Mouse (Mus musculus): Measurements from ENCODE around the gene Utp4.
"Not testable (repeated sequence)": the region's sequence is repeated elsewhere in the genome, so short reads cannot be mapped to it uniquely, and the experiment has no call there.

The Utp4 gene

GRCm38 (mm10) chr8:106893481-106894156, at the start of gene Utp4:
Gene Utp4 (plus strand): TSS chr8:106893636.
- in situ Hi-C loops (cut with MboI, MseI) = no loop called here

- in situ Hi-C loops (cut with MboI, MseI) = no loop called here
Measured at GRCm38 (mm10) chr8:106850034-106850433, 43.4 kb upstream of the Utp4 start.

- in situ Hi-C loops (cut with MboI, MseI) = no loop called here
Measured at GRCm38 (mm10) chr8:106854534-106855241, 38.7 kb upstream of the Utp4 start.

GRCm38 (mm10) chr8:106855242-106855562, 38.2 kb upstream of the Utp4 start:
- in situ Hi-C loops (cut with MboI, MseI) = no loop called here

- in situ Hi-C loops (cut with MboI, MseI) = no loop called here
Measured at GRCm38 (mm10) chr8:106862845-106863244, 30.6 kb upstream of the Utp4 start.

GRCm38 (mm10) chr8:106865354-106865753, 28.1 kb upstream of the Utp4 start:
- in situ Hi-C loops (cut with MboI, MseI) = no loop called here

GRCm38 (mm10) chr8:106870051-106870450, 23.4 kb upstream of the Utp4 start, which contains the start of gene Has3:
Gene Has3 (plus strand): TSS chr8:106870242.
- in situ Hi-C loops (cut with MboI, MseI) = loop anchor here in 1 of 2 experiments (5.0 kb wide), 1 partner anchor 677 kb away; no protein-coding TSS in a partner anchor

- in situ Hi-C loops (cut with MboI, MseI) = loop anchor here in 1 of 2 experiments (5.0 kb wide), 1 partner anchor 677 kb away; no protein-coding TSS in a partner anchor
Measured at GRCm38 (mm10) chr8:106870537-106871327, 22.7 kb upstream of the Utp4 start.

- in situ Hi-C loops (cut with MboI, MseI) = loop anchor here in 1 of 2 experiments (5.0 kb wide), 1 partner anchor 676 kb away; no protein-coding TSS in a partner anchor
Measured at GRCm38 (mm10) chr8:106871328-106871926, 22.0 kb upstream of the Utp4 start.

- in situ Hi-C loops (cut with MboI, MseI) = loop anchor here in 1 of 2 experiments (5.0 kb wide), 1 partner anchor 675 kb away; no protein-coding TSS in a partner anchor
Measured at GRCm38 (mm10) chr8:106871931-106872371, 21.5 kb upstream of the Utp4 start.

GRCm38 (mm10) chr8:106872454-106873034, 20.9 kb upstream of the Utp4 start:
- in situ Hi-C loops (cut with MboI, MseI) = loop anchor here in 1 of 2 experiments (5.0 kb wide), 1 partner anchor 675 kb away; no protein-coding TSS in a partner anchor

- in situ Hi-C loops (cut with MboI, MseI) = no loop called here
Measured at GRCm38 (mm10) chr8:106880121-106880707, 13.2 kb upstream of the Utp4 start.

- in situ Hi-C loops (cut with MboI, MseI) = not testable (repeated sequence)
Measured at GRCm38 (mm10) chr8:106884094-106884493, 9.3 kb upstream of the Utp4 start.

GRCm38 (mm10) chr8:106884826-106885400, 8.5 kb upstream of the Utp4 start:
- in situ Hi-C loops (cut with MboI, MseI) = loop anchor here (5.0 kb wide), 2 partner anchors 78 to 188 kb away; no protein-coding TSS in a partner anchor

- in situ Hi-C loops (cut with MboI, MseI) = loop anchor here (5.0 kb wide), 2 partner anchors 80 to 190 kb away; no protein-coding TSS in a partner anchor
Measured at GRCm38 (mm10) chr8:106887336-106888189, 5.9 kb upstream of the Utp4 start.

- in situ Hi-C loops (cut with MboI, MseI) = loop anchor here (5.0 kb wide), 2 partner anchors 82 to 192 kb away; no protein-coding TSS in a partner anchor
Measured at GRCm38 (mm10) chr8:106888803-106889202, 4.6 kb upstream of the Utp4 start.

- in situ Hi-C loops (cut with MboI, MseI) = no loop called here
Measured at GRCm38 (mm10) chr8:106892210-106892805, 1.1 kb upstream of the Utp4 start.

- in situ Hi-C loops (cut with MboI, MseI) = no loop called here
Measured at GRCm38 (mm10) chr8:106892806-106893451, 507 bp upstream of the Utp4 start.
